Mouse (Mus musculus) fat pad, adult 2 months (tissue): ENCODE measurements at regions not wholly inside any gene's neighbourhood (a gene's known extent, or its start where the extent isn't known, plus 50 kb on each side); places are given as distances from the start of the nearest gene placed in this dataset.
"Not testable (repeated sequence)": the region's sequence is repeated elsewhere in the genome, so short reads cannot be mapped to it uniquely, and the experiment has no call there.

ENCODE experiments used
- DNase-seq: peaks from one replicate; pipeline ENCODE4 v3.0.0-alpha.2; 2011; ENCODE audit warnings: low read depth, low spot score; ENCODE audit errors: extremely low read depth

DNA sequence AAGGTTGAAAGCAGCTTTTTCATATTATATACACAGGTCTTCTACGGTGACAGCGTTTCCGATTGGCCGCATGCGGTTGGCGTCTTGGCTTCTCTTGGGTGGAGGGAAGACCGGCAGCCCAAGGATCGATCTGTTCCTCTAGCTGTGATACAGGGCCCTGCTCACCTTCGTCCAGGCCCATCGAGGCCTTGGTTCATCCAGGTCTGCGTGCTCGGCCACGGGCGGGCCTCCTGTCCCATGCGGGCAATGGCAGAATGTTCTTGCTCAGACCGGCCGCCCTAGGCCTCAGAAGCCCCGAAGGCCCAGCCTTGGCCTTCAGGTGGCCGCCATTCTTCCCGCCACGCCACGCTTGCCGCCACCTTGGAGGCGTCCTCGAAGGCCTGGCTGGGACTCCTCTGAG, 194.4 kb upstream of the Ppp6c start:
- no peak for DNase-seq

DNA sequence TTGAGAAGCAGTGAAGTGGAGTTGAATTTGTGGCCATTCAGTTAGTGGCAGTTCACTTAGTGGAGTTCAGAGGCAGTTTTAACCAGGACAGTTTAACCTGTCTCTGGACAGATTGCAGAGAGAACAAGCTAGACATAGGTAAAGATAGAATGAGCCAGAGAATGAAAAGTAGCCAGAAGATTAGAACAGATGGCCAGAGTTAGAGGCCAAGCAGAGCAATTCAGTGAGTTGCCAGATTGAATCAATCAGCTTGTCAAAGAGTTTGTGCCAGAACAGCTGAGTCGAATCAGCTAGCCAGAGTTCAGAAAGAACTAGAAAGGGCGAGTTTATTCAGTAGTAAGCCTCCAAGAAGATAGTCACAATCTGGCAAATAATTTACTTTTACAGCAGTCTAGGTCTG, 174.1 kb upstream of the Ppp6c start:
- no peak for DNase-seq

- DNase-seq, result no peak
Observed at GRCm38 (mm10) chr2:39399523-39399922, 173.3 kb upstream of the Ppp6c start.

GRCm38 (mm10) chr2:39394643-39395042, 168.4 kb upstream of the Ppp6c start:
- no peak for DNase-seq

GRCm38 (mm10) chr2:39377264-39377663, 151.0 kb upstream of the Ppp6c start:
- DNase-seq, result no peak

DNA sequence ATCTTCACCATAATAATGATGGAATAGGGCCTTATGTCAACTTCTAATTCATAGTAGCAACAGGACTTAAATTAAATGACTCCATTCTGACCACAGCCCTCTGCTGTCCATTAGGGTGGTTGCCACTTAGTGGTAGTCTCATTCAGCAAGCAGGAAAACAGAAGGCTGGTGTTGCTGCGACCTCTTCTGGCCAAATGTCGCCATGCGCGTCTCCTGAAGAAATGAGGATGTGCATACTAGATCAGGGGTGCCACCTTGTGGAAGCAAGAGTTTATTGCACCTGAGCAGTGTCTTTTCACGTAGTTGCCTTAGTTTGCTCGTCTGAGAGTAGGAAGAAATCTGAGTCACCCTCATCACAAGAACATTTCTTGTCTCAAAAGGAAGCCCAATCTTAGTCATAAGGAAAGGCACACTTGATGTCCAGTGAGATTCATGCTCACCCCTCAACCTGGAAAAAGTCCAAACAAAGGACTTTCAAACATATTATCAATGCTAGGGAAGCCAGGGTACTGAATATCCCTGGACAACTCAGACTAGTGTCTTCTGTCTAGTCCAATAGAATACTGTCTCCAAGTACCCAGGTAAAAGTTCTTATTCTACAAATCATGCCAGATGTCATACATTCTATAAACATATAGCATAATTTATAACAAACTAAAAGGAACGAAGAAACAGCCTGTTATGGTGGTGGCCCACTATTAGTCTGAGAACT, 147.0 kb upstream of the Ppp6c start:
- peak; percentile 33 for DNase-seq

GRCm38 (mm10) chr2:39344207-39344606, 118.0 kb upstream of the Ppp6c start:
- DNase-seq, result no peak

GRCm38 (mm10) chr2:39340406-39340805, 114.2 kb upstream of the Ppp6c start:
- DNase-seq, result no peak

DNA sequence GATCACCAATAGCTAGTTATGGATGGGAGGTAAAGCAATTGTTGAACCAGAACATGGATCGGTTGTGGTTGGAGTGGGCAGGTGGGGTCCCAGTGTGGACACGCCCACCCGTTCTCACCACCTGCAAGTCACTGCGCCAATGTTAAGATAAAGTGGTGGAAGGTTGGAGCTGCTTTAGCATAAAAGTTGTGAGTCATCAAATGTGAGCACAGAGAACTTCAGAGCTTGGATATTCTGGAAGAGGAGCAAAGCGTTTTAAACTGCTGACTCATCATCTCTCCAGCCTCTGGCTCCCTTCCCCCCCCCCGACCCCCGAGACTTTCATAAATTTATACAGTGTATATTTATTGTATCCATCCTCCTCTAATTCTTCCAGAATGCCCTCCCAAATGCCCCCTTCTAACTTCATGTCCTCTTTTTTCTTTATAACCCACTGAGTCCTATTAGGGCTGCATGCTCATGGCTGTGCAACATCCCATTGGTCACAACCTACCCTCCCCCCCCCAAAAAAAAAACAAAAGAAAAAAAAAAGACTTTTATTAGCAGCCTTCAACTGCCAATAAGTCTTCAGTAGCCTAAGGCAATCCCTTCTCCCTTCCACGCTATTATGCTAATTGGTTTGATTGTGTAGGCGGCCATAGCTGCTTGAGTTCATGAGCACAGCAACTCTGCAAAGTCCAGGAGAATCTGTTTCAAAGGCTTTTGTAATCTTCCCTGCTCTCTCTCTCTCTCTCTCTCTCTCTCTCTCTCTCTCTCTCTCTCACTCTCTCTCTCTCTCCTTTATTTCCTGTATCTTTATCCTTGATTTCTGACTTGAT, 112.8 kb upstream of the Ppp6c start:
- DNase-seq, result no peak

- DNase-seq, result no peak
Observed at GRCm38 (mm10) chr2:39337524-39337923, 111.3 kb upstream of the Ppp6c start.

DNA sequence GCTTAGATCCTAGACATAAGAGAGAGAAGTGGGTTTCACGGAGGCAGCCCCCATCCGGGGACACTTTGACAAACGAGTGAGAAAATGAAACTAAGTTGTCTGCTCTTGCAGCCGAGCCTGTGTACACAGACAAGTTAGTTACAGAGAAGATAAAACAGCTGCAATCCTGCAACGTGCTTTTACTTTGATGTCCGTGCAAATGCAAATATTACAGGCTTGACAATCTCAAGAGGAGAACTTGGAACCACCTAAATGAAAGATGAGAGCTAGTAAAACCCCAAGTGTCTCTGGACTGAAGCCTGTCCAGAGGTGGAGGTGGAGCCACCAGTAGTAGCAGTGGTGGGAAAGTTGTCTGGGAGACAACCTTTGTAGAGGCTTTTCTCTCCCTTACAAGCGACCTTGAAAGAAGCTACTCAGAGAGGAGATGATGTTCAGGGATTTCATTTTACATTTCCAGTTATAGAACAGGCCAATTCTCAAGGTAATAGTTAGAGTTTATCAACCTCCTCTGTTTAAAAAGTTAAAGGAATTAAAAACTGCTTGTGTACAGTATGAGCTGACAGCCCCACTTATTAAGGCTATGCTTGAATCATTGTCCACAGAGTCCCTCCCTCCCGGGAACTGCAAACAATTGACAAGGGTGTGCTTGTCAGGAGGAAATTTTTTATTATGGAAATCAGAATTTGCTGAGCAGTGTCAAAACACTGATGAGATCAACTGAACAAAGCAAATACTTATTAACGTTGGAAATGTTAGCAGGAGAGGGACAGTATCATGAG, 99.7 kb upstream of the Ppp6c start:
- DNase-seq, result no peak

- not testable (repeated sequence) for DNase-seq
Observed at GRCm38 (mm10) chr2:39325122-39325521, 98.9 kb upstream of the Ppp6c start.

DNA sequence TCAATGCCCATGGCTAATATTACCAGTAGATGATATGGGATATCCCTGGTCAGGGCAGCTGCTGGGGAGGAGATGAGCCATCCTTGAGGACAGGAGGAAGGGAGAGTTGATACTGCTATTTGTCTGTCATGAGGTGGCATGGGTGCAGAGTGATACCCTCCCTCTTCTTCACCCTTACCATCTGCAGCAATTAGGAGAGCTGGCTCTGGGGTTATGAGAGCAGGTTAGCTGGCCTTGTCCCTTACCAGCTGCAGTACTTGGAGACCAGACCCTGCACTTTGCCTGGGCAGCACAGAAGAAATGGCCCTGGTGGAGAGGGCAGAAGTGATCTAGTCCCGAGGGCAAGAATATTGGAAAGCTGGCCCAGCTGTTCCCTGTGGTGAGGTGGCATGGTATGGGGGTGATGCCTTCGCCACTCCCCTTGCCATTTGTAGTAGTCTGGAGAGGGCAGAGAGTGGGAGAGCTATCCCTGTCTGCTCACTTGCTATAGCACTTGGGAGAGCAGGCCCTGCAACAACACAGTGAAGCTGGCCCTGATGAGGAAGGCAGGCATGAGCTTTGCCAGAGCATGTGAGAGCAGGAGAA, 73.6 kb upstream of the Ppp6c start:
- DNase-seq, result no peak

DNA sequence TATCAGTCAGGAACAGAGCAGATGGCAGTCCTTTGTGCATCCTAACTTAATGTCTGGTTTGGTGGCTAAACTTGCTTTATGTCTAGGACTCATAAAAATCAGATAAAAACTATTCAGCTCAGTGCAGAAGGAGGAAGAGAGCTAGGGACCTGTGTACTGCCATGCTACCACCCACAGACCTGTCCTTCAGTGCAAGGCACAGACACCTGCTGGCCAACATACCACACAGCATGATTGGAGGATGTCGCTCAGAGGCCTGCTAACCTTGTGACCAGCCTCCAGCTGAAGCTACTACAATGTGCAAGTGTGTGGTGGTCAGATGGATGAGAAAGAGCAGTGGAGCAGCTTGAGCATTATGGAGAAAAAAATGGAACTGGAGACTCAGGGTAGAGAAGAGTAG, 73.0 kb upstream of the Ppp6c start:
- no peak for DNase-seq

- DNase-seq, result no peak
Observed at GRCm38 (mm10) chr2:39295435-39295834, 69.2 kb upstream of the Ppp6c start.

- DNase-seq, result no peak
Observed at GRCm38 (mm10) chr2:39278218-39278617, 52.0 kb upstream of the Ppp6c start.
